Mouse (Mus musculus): Measurements from ENCODE around the gene Kcnf1. TPM values are rescaled to one million over a fixed set of nuclear protein-coding genes. Genes with fewer than 3 reads are reported as not detected.

Kcnf1 gene
- polyA plus RNA-seq, 2 experiments, result 0.18 to 0.35 TPM

- Histone ChIP-seq H3K4me3 (ENCODE audit: insufficient read depth in 1 of 2, low read depth in 2 of 2, low read length in 2 of 2) (no peak overlapping the region), H3K9ac (replicated peaks) (no peak overlapping the region)
- ATAC-seq (ENCODE audit: insufficient read depth), result no peak
Observed at GRCm38 (mm10) chr12:17176041-17176756, 489 bp downstream of the Kcnf1 start.

DNA sequence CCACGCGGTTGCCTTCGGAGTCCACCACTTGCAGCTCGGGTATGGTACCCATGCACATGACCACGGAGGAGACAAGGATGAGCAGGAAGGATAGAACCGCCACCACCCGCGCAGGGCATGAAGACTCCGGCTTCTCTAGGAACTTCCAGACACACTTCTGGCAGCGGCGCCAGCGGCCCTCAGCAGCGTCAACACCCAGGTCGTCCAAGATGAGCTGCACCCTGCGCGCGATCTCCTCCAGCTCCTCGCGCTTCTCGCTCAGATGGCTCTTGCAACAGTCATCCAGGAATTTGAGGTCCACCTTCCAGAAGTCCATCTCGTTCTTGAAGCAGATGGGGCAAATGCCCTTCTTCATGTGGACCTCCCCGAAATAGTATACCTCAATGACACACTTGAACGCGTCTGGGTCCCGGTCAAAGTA is 1.1 kb downstream of the Kcnf1 start:
- Histone ChIP-seq H3K36me3 (replicated peaks; ENCODE audit: control insufficient read depth, insufficient read depth, low read depth) (no peaks in the 10 kb centered on the region), H3K9me3 (ENCODE audit: control insufficient read depth, low read length) (no peaks in the 10 kb centered on the region), H3K9ac (replicated peaks) (no peak overlapping the region), H3K27ac (no peak overlapping the region), H3K4me2 (ENCODE audit: low read depth) (no peak overlapping the region), H3K27me3 (ENCODE audit: control insufficient read depth, insufficient read depth, low read length) (peaks cover 25% of the 10 kb centered on the region), H3K4me1 (replicated peaks; ENCODE audit: control insufficient read depth in 2 of 2, insufficient read depth in 2 of 2, low read length in 1 of 2) (no peaks in the 10 kb centered on the region), H3K4me3 (ENCODE audit: insufficient read depth in 1 of 2, low read depth in 2 of 2, low read length in 2 of 2) (no peak overlapping the region)
- ATAC-seq (ENCODE audit: insufficient read depth) (no peak), DNase-seq (ENCODE audit: low read depth in 3 of 3, low spot score in 3 of 3) (no peak)
- WGBS (ENCODE audit: insufficient replicate concordance), result 15% methylated on average over 25 of the region's 25 CpGs
- TF ChIP-seq EP300 (IDR thresholded peaks at IDR 0.05; ENCODE audit: low read depth), result no peak
- no peak for TF ChIP-seq CTCF (IDR thresholded peaks at IDR 0.05; ENCODE audit: low read depth)

More at GRCm38 (mm10) chr12:17176041-17176756, 489 bp downstream of the Kcnf1 start:
- Histone ChIP-seq H3K4me2 (ENCODE audit: low read depth) (peak overlapping the region; percentile 41), H3K27ac (no peak overlapping the region), H3K27me3 (ENCODE audit: control insufficient read depth, insufficient read depth, low read length) (peaks cover 25% of the 10 kb centered on the region), H3K9me3 (ENCODE audit: control insufficient read depth, low read length) (no peaks in the 10 kb centered on the region), H3K36me3 (replicated peaks; ENCODE audit: control insufficient read depth, insufficient read depth, low read depth) (no peaks in the 10 kb centered on the region), H3K4me1 (replicated peaks; ENCODE audit: control insufficient read depth in 2 of 2, insufficient read depth in 2 of 2, low read length in 1 of 2) (no peaks in the 10 kb centered on the region)
- TF ChIP-seq CTCF (IDR thresholded peaks at IDR 0.05; ENCODE audit: low read depth) (0 out of 2 replicates have a peak, but pooled peaks have one; percentile 8), EP300 (IDR thresholded peaks at IDR 0.05; ENCODE audit: low read depth) (no peak)
- 2% methylated on average over 52 of the region's 54 CpGs for WGBS (ENCODE audit: insufficient replicate concordance)
- DNase-seq (ENCODE audit: low read depth in 3 of 3, low spot score in 3 of 3), result no peak

GRCm38 (mm10) chr12:17175124-17175523 is 1.6 kb downstream of the Kcnf1 start:
- no peak for ATAC-seq (ENCODE audit: insufficient read depth)
- no peak overlapping the region for H3K9ac ChIP-seq (replicated peaks)
- no peak for TF ChIP-seq CTCF (IDR thresholded peaks at IDR 0.05; ENCODE audit: low read depth)
- no peak for DNase-seq (ENCODE audit: low read depth in 3 of 3, low spot score in 3 of 3)
- no peak overlapping the region for H3K27ac ChIP-seq
- no peaks in the 10 kb centered on the region for H3K36me3 ChIP-seq (replicated peaks; ENCODE audit: control insufficient read depth, insufficient read depth, low read depth)
- no peaks in the 10 kb centered on the region for H3K9me3 ChIP-seq (ENCODE audit: control insufficient read depth, low read length)
- no peak overlapping the region for H3K4me2 ChIP-seq (ENCODE audit: low read depth)
- no peaks in the 10 kb centered on the region for H3K4me1 ChIP-seq (replicated peaks; ENCODE audit: control insufficient read depth in 2 of 2, insufficient read depth in 2 of 2, low read length in 1 of 2)
- no peak overlapping the region for H3K4me3 ChIP-seq (ENCODE audit: insufficient read depth in 1 of 2, low read depth in 2 of 2, low read length in 2 of 2)
- WGBS (ENCODE audit: insufficient replicate concordance), result 54% methylated on average over 20 of the region's 20 CpGs
- H3K27me3 ChIP-seq (ENCODE audit: control insufficient read depth, insufficient read depth, low read length), result peaks cover 25% of the 10 kb centered on the region

- no peak overlapping the region for H3K27ac ChIP-seq
- H3K36me3 ChIP-seq (replicated peaks; ENCODE audit: control insufficient read depth, insufficient read depth, low read depth), result no peaks in the 10 kb centered on the region
- H3K4me2 ChIP-seq (ENCODE audit: low read depth), result no peak overlapping the region
- ATAC-seq (ENCODE audit: insufficient read depth) (no peak), DNase-seq (ENCODE audit: low read depth in 3 of 3, low spot score in 3 of 3) (no peak)
- no peaks in the 10 kb centered on the region for H3K9me3 ChIP-seq (ENCODE audit: control insufficient read depth, low read length)
- TF ChIP-seq CTCF (IDR thresholded peaks at IDR 0.05; ENCODE audit: low read depth), result no peak
- TF ChIP-seq EP300 (IDR thresholded peaks at IDR 0.05; ENCODE audit: low read depth), result no peak
- no peak overlapping the region for H3K4me3 ChIP-seq (ENCODE audit: insufficient read depth in 1 of 2, low read depth in 2 of 2, low read length in 2 of 2)
- no peak overlapping the region for H3K9ac ChIP-seq (replicated peaks)
- no peaks in the 10 kb centered on the region for H3K4me1 ChIP-seq (replicated peaks; ENCODE audit: control insufficient read depth in 2 of 2, insufficient read depth in 2 of 2, low read length in 1 of 2)
- 48% methylated on average over 10 of the region's 10 CpGs for WGBS (ENCODE audit: insufficient replicate concordance)
- peaks cover 25% of the 10 kb centered on the region for H3K27me3 ChIP-seq (ENCODE audit: control insufficient read depth, insufficient read depth, low read length)
Observed at GRCm38 (mm10) chr12:17174134-17174893, 2.4 kb downstream of the Kcnf1 start.

GRCm38 (mm10) chr12:17170406-17170805 is 6.3 kb downstream of the Kcnf1 start:
- Histone ChIP-seq H3K36me3 (replicated peaks; ENCODE audit: control insufficient read depth, insufficient read depth, low read depth) (no peaks in the 10 kb centered on the region), H3K4me2 (ENCODE audit: low read depth) (no peak overlapping the region), H3K27me3 (ENCODE audit: control insufficient read depth, insufficient read depth, low read length) (peaks cover 9% of the 10 kb centered on the region), H3K27ac (no peak overlapping the region), H3K4me3 (ENCODE audit: insufficient read depth in 1 of 2, low read depth in 2 of 2, low read length in 2 of 2) (no peak overlapping the region), H3K9ac (replicated peaks) (no peak overlapping the region), H3K9me3 (ENCODE audit: control insufficient read depth, low read length) (no peaks in the 10 kb centered on the region), H3K4me1 (replicated peaks; ENCODE audit: control insufficient read depth in 2 of 2, insufficient read depth in 2 of 2, low read length in 1 of 2) (no peaks in the 10 kb centered on the region)
- ATAC-seq (ENCODE audit: insufficient read depth) (no peak), DNase-seq (ENCODE audit: low read depth in 3 of 3, low spot score in 3 of 3) (no peak)
- WGBS (ENCODE audit: insufficient replicate concordance), result 65% methylated on average over 10 of the region's 10 CpGs
- TF ChIP-seq EP300 (IDR thresholded peaks at IDR 0.05; ENCODE audit: low read depth) (no peak), CTCF (IDR thresholded peaks at IDR 0.05; ENCODE audit: low read depth) (no peak)
